In the genomic region with DNA sequence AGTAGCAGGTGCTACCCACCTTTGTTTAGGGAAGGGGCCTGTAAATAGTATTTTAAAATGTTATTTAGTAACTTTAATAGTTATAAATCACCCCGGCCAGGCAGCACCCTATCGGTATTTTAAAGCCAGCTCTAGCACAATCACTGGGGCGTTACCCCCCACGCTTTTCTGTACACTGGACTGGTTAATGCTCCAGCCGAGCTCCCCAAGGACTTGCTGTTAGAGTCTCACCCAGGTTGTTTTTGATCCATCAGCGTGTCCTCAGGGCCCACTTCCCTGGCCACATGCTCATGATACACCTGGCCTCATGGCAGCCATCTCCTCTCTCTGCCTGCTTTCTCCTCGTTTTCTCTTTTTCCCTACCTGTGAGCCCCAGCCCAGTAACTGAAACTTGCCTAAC, we compare ENCODE assay signal across 33 mouse cellular contexts.
"Had no signal": no experiment of that assay in that cellular context is flagged by ENCODE, and none has a peak within 500 bp of the region (broad histone marks: within the 10 kb centered on the region; RNA-seq: fewer than 3 reads in every experiment).

No protein-coding gene starts in this region.

- H3K4me2 ChIP-seq: limb, embryonic 12.5 days; limb, embryonic 13.5 days; limb, embryonic 15.5 days; liver, embryonic 11.5 days; liver, embryonic 12.5 days; liver, embryonic 13.5 days; liver, embryonic 15.5 days; lung, embryonic 14.5 days; lung, embryonic 15.5 days; midbrain, embryonic 11.5 days; midbrain, embryonic 12.5 days; midbrain, embryonic 13.5 days; midbrain, embryonic 15.5 days; neural tube, embryonic 12.5 days; neural tube, embryonic 13.5 days had no signal

- ATAC-seq: liver, embryonic 12.5 days; liver, postnatal 0 days; lung, postnatal 0 days; midbrain, embryonic 13.5 days; midbrain, embryonic 15.5 days; midbrain, embryonic 16.5 days had no signal

- H3K9ac ChIP-seq: limb, embryonic 12.5 days; limb, embryonic 13.5 days; limb, embryonic 15.5 days; liver, embryonic 12.5 days; liver, embryonic 13.5 days; liver, embryonic 14.5 days; liver, embryonic 15.5 days; liver, postnatal 0 days; lung, embryonic 14.5 days; lung, embryonic 15.5 days; midbrain, embryonic 12.5 days; midbrain, embryonic 13.5 days; midbrain, embryonic 15.5 days; neural tube, embryonic 12.5 days; neural tube, embryonic 13.5 days had no signal

- DNase-seq: left cerebral cortex, postnatal 4 days; liver; liver, embryonic 13.5 days; liver, postnatal 0 days; lung, adult 18-20 months; lung, adult 2 months; lung, embryonic 14.5 days; lung, postnatal 10 days; lung, postnatal 14 days; lung, postnatal 36 days; lung, postnatal 4 days; midbrain, embryonic 14.5 days had no signal

- H3K4me1 ChIP-seq: limb, embryonic 10.5 days; limb, embryonic 12.5 days; liver, embryonic 12.5 days; liver, embryonic 13.5 days; liver, embryonic 15.5 days; lung, embryonic 15.5 days; megakaryocyte, embryonic 14.5 days; midbrain, embryonic 10.5 days; midbrain, embryonic 12.5 days; midbrain, embryonic 13.5 days; midbrain, embryonic 15.5 days; neural tube, embryonic 12.5 days; neural tube, embryonic 13.5 days had no signal

- H3K9me3 ChIP-seq: limb, embryonic 10.5 days; limb, embryonic 12.5 days; limb, embryonic 13.5 days; limb, embryonic 15.5 days; liver, embryonic 12.5 days; liver, embryonic 13.5 days; liver, embryonic 15.5 days; lung, embryonic 15.5 days; midbrain, embryonic 10.5 days; midbrain, embryonic 12.5 days; midbrain, embryonic 13.5 days; midbrain, embryonic 15.5 days; neural tube, embryonic 12.5 days; neural tube, embryonic 13.5 days had no signal

- H3K27me3 ChIP-seq: limb, embryonic 12.5 days; limb, embryonic 13.5 days; limb, embryonic 15.5 days; liver, embryonic 12.5 days; liver, embryonic 13.5 days; liver, embryonic 15.5 days; lung, embryonic 15.5 days; midbrain, embryonic 12.5 days; midbrain, embryonic 13.5 days; midbrain, embryonic 15.5 days; neural tube, embryonic 12.5 days; neural tube, embryonic 13.5 days had no signal

- H3K36me3 ChIP-seq: limb, embryonic 10.5 days; limb, embryonic 12.5 days; limb, embryonic 13.5 days; limb, embryonic 15.5 days; liver, embryonic 12.5 days; liver, embryonic 13.5 days; liver, embryonic 15.5 days; lung, embryonic 15.5 days; midbrain, embryonic 10.5 days; midbrain, embryonic 12.5 days; midbrain, embryonic 13.5 days; midbrain, embryonic 15.5 days; neural tube, embryonic 12.5 days; neural tube, embryonic 13.5 days had no signal

- H3K4me3 ChIP-seq: limb, embryonic 10.5 days; limb, embryonic 12.5 days; limb, embryonic 13.5 days; limb, embryonic 15.5 days; liver, embryonic 12.5 days; liver, embryonic 13.5 days; liver, embryonic 15.5 days; lung, embryonic 15.5 days; megakaryocyte, embryonic 14.5 days; midbrain, embryonic 10.5 days; midbrain, embryonic 12.5 days; midbrain, embryonic 13.5 days; midbrain, embryonic 15.5 days; myocyte; neural tube, embryonic 12.5 days; neural tube, embryonic 13.5 days had no signal

- H3K27ac ChIP-seq: limb, embryonic 10.5 days; limb, embryonic 12.5 days; limb, embryonic 13.5 days; limb, embryonic 15.5 days; liver, embryonic 12.5 days; liver, embryonic 13.5 days; liver, embryonic 14.5 days; liver, embryonic 15.5 days; lung, embryonic 15.5 days; macrophage; midbrain, embryonic 10.5 days; midbrain, embryonic 12.5 days; midbrain, embryonic 13.5 days; midbrain, embryonic 15.5 days; neural tube, embryonic 12.5 days; neural tube, embryonic 13.5 days had no signal
